Mouse (Mus musculus): ENCODE measurements at regions not wholly inside any gene's neighbourhood (a gene's known extent, or its start where the extent isn't known, plus 50 kb on each side); places are given as distances from the start of the nearest gene placed in this dataset.

DNA sequence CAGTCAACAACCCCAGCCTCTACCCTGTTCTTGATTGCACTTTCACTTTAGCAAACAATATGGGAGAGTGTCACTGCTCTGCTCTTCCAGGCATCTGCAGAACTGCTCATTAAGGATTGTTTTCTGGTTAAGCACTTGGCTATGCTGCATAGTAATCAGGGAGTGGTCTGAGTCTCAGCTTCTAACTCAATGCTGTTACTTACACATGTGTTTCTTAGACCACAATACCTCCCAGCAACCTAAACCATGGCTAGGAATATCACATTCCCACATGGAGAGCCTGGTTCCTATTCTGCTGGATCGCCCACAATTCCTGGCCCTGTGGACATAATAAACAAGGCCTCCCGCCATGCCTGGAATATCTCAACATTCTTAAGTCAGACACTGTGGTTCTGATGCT is 493.3 kb upstream of the Id2 start:
- 71% methylated on average over 2 of the region's 2 CpGs for whole genome bisulfite sequencing
- H3K4me3 ChIP-seq (replicated peaks) = no peak overlapping the region

DNA sequence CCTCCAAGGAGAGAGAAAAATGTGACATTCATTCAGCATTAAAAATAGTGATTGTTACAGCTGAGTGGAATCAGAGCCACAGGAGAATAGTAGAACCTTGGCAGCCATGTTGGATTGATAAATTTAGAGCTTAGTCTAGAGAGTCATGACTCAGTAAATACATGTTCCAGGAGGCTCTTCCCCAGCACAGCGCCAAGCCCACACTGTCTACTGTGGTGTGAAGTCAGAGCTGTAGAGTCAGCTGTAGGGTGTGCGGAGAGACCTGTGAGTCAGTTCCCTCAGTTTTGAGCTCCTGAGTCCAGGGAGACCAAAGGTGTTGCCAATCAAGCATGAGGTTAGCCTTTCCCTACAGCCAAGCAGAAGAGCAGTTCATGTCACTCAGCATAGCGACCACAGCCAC is 488.8 kb upstream of the Id2 start:
- 97% methylated on average over 3 of the region's 3 CpGs for WGBS

More for the DNA sequence above, 493.3 kb upstream of the Id2 start:
- Histone ChIP-seq H3K4me2 (replicated peaks) (no peak overlapping the region), H3K27ac (no peak overlapping the region), H3K4me1 (replicated peaks) (no peaks in the 10 kb centered on the region), H3K27me3 (replicated peaks) (no peaks in the 10 kb centered on the region), H3K9me3 (no peaks in the 10 kb centered on the region), H3K36me3 (no peaks in the 10 kb centered on the region), H3K9ac (no peak overlapping the region)
- no peak for ATAC-seq

DNA sequence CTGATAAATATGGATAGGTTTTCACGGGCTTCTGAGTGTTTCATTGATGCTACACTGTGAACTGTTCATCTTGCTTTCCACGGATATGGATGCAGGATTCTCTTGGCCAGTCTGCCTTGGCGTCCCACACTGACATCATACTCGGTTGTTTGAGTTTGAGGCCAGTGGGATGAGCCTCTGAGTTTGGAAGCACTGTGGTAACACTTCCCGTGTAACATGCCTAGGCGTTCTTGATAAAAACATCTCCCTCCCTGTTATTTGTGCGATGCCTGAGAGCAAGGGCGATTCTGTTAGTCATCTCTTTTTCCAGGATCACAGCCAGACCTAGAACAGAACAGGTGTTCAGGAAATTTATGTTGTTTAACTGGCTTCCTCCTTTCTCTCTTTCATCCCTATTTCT is 482.5 kb upstream of the Id2 start:
- ATAC-seq = no peak
- H3K9ac ChIP-seq = no peak overlapping the region
- H3K9me3 ChIP-seq = no peaks in the 10 kb centered on the region
- H3K4me3 ChIP-seq (replicated peaks) = no peak overlapping the region
- H3K27ac ChIP-seq = no peak overlapping the region
- H3K4me2 ChIP-seq (replicated peaks) = no peak overlapping the region
- H3K4me1 ChIP-seq (replicated peaks) = no peaks in the 10 kb centered on the region
- no peaks in the 10 kb centered on the region for H3K36me3 ChIP-seq
- H3K27me3 ChIP-seq (replicated peaks) = no peaks in the 10 kb centered on the region
- 74% methylated on average over 8 of the region's 8 CpGs for WGBS

More for the DNA sequence above, 488.8 kb upstream of the Id2 start:
- H3K4me1 ChIP-seq (replicated peaks) = no peaks in the 10 kb centered on the region
- H3K27me3 ChIP-seq (replicated peaks) = no peaks in the 10 kb centered on the region
- no peak overlapping the region for H3K4me3 ChIP-seq (replicated peaks)
- no peak overlapping the region for H3K27ac ChIP-seq
- H3K9me3 ChIP-seq = no peaks in the 10 kb centered on the region
- H3K4me2 ChIP-seq (replicated peaks) = no peak overlapping the region
- no peaks in the 10 kb centered on the region for H3K36me3 ChIP-seq
- no peak overlapping the region for H3K9ac ChIP-seq
- no peak for ATAC-seq

DNA sequence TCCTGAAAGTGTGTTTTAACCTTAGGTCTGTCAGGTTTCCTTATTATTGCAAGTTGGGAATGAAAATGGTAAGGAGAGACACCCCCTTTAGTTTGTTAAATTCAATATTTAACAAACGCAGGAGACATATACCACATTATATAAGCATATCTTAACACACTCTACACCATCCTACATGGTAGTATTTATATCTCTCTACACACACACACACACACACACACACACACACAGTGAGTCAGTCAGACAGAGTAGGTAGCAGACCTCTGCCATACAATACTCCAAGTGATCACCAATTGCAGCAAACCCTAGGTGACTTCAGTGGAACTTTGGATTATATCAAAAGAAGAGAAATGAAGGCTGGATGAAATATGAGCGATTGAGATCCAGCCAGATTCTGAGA is 468.2 kb upstream of the Id2 start:
- H3K27me3 ChIP-seq (replicated peaks) = no peaks in the 10 kb centered on the region
- H3K9ac ChIP-seq = no peak overlapping the region
- H3K4me1 ChIP-seq (replicated peaks) = no peaks in the 10 kb centered on the region
- 84% methylated on average over 2 of the region's 2 CpGs for WGBS
- H3K27ac ChIP-seq = no peak overlapping the region
- no peak for ATAC-seq
- no peak overlapping the region for H3K4me3 ChIP-seq (replicated peaks)
- no peaks in the 10 kb centered on the region for H3K9me3 ChIP-seq
- no peaks in the 10 kb centered on the region for H3K36me3 ChIP-seq
- H3K4me2 ChIP-seq (replicated peaks) = no peak overlapping the region

DNA sequence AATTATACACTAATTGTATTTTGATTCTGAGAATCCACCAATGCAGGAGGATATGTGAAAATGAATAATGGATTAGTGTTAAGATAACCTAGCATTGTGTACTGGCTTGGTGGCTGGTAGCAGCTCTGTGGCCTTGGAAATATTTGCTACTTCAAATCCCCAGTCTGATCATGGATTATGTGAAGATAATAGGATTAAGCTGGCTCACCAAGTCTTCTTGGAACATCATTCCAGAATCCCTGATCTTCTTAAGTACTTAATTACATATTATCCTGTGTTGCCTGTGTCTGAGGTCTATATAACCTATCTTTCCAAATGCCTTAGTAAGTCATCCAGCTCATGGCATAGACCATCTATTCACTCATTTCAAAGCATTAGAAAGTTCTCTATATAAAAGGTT is 462.7 kb upstream of the Id2 start:
- no peak for ATAC-seq

DNA sequence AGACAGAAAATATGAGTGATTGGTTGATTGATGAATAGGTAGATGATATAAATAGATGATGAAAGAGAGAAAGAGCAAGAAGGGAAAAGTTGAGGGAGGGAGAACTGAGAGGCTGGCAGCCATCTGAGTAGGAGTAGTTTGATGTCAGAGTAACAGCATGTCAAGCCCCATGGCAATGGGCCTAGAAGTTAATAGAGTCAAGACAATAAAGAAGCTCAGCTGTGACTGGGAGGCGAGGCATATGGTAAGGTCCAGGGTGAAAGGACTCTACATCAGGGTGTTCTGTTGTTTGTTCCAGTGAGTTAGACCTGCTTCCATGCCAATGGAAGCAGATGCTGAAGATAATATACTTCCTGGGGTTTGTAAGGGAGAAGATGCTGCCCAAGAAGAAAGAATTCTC is 456.7 kb upstream of the Id2 start:
- no peaks in the 10 kb centered on the region for H3K9me3 ChIP-seq
- no peak overlapping the region for H3K27ac ChIP-seq
- H3K36me3 ChIP-seq = no peaks in the 10 kb centered on the region
- H3K4me1 ChIP-seq (replicated peaks) = no peaks in the 10 kb centered on the region
- WGBS = 68% methylated on average over 1 of the region's 1 CpGs
- H3K9ac ChIP-seq = no peak overlapping the region
- H3K4me2 ChIP-seq (replicated peaks) = no peak overlapping the region
- H3K27me3 ChIP-seq (replicated peaks) = no peaks in the 10 kb centered on the region
- H3K4me3 ChIP-seq (replicated peaks) = no peak overlapping the region
- ATAC-seq = no peak

More for the DNA sequence above, 462.7 kb upstream of the Id2 start:
- Histone ChIP-seq H3K27me3 (replicated peaks) (no peaks in the 10 kb centered on the region), H3K36me3 (no peaks in the 10 kb centered on the region), H3K4me1 (replicated peaks) (no peaks in the 10 kb centered on the region), H3K4me3 (replicated peaks) (no peak overlapping the region), H3K4me2 (replicated peaks) (no peak overlapping the region), H3K27ac (no peak overlapping the region), H3K9me3 (no peaks in the 10 kb centered on the region), H3K9ac (no peak overlapping the region)

DNA sequence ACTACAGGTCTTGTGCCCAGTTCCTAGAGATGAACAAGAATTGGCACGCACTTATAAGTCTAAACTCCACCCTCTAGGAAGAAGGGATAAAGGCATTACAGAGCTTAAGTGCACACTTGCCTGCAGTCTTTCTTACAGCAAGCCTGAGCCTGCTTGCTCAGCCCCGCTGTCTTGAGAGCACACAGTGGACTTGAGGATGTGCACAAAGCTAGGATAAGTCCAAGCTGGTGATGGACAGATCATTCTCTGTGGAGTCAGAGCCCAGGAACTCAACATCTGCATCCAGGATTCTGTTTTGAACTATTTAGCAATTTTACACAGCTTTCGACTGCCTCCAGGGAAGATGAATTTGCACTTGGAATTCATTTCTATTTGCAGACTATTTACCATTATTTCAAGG is 452.8 kb upstream of the Id2 start:
- H3K9ac ChIP-seq = no peak overlapping the region
- no peak overlapping the region for H3K4me3 ChIP-seq (replicated peaks)
- no peak overlapping the region for H3K27ac ChIP-seq
- no peak for ATAC-seq
- no peak overlapping the region for H3K4me2 ChIP-seq (replicated peaks)
- no peaks in the 10 kb centered on the region for H3K4me1 ChIP-seq (replicated peaks)
- no peaks in the 10 kb centered on the region for H3K27me3 ChIP-seq (replicated peaks)
- WGBS = 79% methylated on average over 3 of the region's 3 CpGs
- no peaks in the 10 kb centered on the region for H3K36me3 ChIP-seq
- no peaks in the 10 kb centered on the region for H3K9me3 ChIP-seq

DNA sequence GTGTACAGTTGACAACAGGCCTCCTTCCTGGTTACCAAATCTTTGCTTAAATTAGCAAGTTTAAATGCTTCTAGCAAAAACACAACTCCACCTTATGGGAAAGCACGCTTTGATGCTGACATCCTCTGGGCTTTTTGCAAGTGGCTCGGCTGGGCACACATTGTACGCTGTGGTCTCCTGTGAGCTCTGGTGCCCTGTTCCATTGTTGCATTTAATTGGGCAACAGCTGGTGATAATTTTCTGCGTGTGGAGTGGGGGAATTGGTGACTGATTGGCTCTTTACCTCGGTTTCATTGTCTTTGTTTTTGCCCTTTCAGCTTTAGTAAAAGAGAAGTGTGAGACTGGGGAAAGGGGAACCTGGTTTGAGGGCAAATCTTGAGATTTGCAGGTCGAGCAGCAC is 447.3 kb upstream of the Id2 start:
- no peak for ATAC-seq
- 78% methylated on average over 6 of the region's 6 CpGs for WGBS

DNA sequence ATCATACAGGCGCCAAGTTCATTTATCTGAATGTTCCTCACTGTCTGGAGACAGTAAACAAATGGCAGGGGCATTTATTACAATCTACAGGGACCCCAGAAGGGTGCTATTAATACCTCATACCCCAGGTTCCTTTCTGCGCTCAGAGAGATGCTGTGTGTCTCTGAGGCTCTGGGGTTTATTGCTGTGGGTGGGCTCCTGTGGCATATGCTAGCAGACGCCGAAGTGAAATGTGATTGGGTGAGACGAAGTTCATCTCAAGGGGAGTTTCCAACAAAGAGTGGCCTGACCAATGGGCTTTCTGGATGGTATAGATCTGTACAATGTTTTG is 437.6 kb upstream of the Id2 start:
- Histone ChIP-seq H3K9me3 (no peaks in the 10 kb centered on the region), H3K27ac (0 out of 2 replicates have a peak overlapping the region, but pooled peaks have one; percentile 48), H3K9ac (no peak overlapping the region), H3K4me2 (replicated peaks) (no peak overlapping the region), H3K36me3 (no peaks in the 10 kb centered on the region), H3K4me3 (replicated peaks) (no peak overlapping the region), H3K27me3 (replicated peaks) (no peaks in the 10 kb centered on the region), H3K4me1 (replicated peaks) (peaks cover 5% of the 10 kb centered on the region; the same call in 1 of the 2 replicates)
- ATAC-seq = peak; percentile 57
- WGBS = 22% methylated on average over 5 of the region's 5 CpGs

More for the DNA sequence above, 447.3 kb upstream of the Id2 start:
- Histone ChIP-seq H3K9me3 (no peaks in the 10 kb centered on the region), H3K27ac (no peak overlapping the region), H3K9ac (no peak overlapping the region), H3K4me1 (replicated peaks) (no peaks in the 10 kb centered on the region), H3K4me3 (replicated peaks) (no peak overlapping the region), H3K4me2 (replicated peaks) (no peak overlapping the region), H3K27me3 (replicated peaks) (no peaks in the 10 kb centered on the region), H3K36me3 (no peaks in the 10 kb centered on the region)

DNA sequence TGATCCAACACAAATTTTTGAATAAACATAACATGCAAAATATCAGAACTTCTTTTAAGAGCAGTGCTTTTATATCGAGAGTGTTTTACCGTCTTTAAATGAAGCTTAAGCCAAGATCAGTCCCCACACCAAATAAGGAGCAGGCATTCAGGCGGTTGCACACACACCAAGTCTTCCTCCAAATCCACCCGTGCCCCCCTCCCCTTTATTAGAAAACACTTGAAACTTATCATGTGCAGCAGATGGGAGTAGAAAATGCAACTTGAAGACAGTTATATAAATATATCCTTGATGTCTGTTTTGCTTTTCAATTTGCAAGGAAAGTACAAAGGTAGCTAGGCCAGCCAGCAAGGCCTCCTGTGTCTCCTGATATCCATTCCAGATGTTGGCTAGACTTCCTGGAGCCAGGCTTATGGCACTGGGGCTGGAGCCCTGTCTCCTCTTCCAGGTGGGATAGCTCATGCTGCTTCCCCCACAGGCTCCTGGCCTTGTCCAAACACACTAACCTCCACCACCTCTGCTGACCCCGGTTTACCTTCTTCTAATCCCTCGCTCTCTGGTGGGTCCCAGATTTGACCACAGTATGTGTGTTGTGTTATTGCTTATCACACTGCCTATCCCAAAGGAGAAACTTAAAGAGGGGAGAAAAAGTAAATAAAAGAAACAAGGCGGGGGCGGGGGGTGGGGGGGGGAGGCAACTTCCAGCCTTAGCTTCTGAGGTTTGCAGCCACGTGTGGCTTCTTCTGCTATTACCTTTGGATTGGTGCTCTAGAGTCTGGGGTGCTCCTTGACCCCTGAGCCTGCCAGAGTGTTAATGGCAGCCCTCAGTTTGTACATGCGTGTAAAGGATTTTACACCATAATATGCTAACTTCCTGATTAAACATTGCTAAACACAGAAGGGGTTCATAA is 437.0 kb upstream of the Id2 start:
- Histone ChIP-seq H3K9me3 (no peaks in the 10 kb centered on the region), H3K36me3 (no peaks in the 10 kb centered on the region), H3K9ac (no peak overlapping the region), H3K27ac (peak overlapping the region; percentile 48; the same call in 1 of the 2 replicates), H3K4me3 (replicated peaks) (no peak overlapping the region), H3K4me1 (replicated peaks) (peaks cover 5% of the 10 kb centered on the region; the same call in 1 of the 2 replicates), H3K27me3 (replicated peaks) (no peaks in the 10 kb centered on the region), H3K4me2 (replicated peaks) (no peak overlapping the region)
- 32% methylated on average over 10 of the region's 10 CpGs for WGBS
- peak; percentile 86 for ATAC-seq

DNA sequence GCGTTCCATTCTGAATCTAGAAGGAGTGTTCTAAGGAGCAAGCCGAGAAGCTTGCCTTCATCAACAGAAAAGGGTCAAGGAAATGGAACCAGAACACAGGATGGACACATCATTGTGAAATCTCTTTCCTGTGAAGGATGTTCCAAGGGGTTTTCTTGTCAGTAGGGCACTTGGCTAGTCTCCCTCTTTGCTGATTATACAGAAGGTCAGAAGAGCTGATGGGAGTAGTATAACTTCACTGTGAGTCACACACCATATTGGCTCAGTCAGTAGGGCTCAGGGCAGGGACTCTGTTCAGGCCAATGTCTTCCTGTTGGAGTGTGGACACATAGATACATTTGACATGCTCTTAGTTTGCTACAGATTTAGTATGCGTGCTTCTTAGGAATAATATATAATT is 433.5 kb upstream of the Id2 start:
- ATAC-seq = no peak

DNA sequence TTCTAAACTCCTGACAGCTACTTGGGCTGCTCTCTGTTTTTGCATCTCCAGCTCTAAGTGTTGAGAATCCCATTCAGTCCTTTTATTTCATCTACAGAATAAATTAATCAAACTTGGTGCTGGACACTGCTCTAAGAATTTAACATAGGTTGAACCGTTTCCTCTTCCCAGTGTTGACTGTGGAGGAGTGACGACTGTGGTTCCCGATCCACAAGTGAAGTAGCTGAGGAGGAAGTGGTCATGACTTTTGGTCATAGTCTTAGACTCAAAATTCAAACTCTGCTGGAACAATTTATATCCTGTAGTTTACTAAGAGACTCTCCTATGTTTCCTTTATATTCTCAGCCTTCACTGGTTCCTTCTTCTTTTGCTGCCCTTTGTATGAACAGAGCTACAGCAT is 432.6 kb upstream of the Id2 start:
- 69% methylated on average over 3 of the region's 3 CpGs for WGBS
- Histone ChIP-seq H3K27ac (no peak overlapping the region), H3K9ac (no peak overlapping the region), H3K4me1 (replicated peaks) (peaks cover 5% of the 10 kb centered on the region; the same call in 1 of the 2 replicates), H3K27me3 (replicated peaks) (no peaks in the 10 kb centered on the region), H3K4me3 (replicated peaks) (no peak overlapping the region), H3K9me3 (no peaks in the 10 kb centered on the region), H3K4me2 (replicated peaks) (no peak overlapping the region), H3K36me3 (no peaks in the 10 kb centered on the region)
- no peak for ATAC-seq

More for the DNA sequence above, 433.5 kb upstream of the Id2 start:
- no peak overlapping the region for H3K4me3 ChIP-seq (replicated peaks)
- no peaks in the 10 kb centered on the region for H3K9me3 ChIP-seq
- H3K4me1 ChIP-seq (replicated peaks) = peaks cover 5% of the 10 kb centered on the region; the same call in 1 of the 2 replicates
- no peak overlapping the region for H3K27ac ChIP-seq
- H3K9ac ChIP-seq = no peak overlapping the region
- H3K4me2 ChIP-seq (replicated peaks) = no peak overlapping the region
- H3K36me3 ChIP-seq = no peaks in the 10 kb centered on the region
- H3K27me3 ChIP-seq (replicated peaks) = no peaks in the 10 kb centered on the region
- WGBS = 94% methylated on average over 3 of the region's 3 CpGs

DNA sequence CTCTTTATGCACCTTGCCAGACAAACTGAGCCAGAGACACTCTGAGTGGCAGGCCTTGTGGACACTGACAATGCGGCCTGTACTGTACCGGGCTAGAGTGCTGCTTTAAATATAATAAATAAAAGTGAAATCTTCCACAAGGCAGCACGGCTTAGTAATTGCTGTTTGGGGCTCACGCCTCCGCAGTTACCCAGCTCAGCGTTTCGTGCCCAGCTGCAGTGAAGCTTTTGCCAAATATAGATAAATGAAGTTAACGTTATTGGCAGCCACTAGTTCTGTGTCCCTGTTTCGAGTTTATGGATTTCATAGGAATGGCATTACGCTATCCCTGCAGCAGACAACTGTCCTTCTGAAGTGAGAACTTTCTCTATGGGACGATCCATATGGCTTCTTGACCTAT is 429.7 kb upstream of the Id2 start:
- no peaks in the 10 kb centered on the region for H3K9me3 ChIP-seq
- ATAC-seq = no peak
- no peak overlapping the region for H3K4me2 ChIP-seq (replicated peaks)
- no peaks in the 10 kb centered on the region for H3K27me3 ChIP-seq (replicated peaks)
- WGBS = 81% methylated on average over 11 of the region's 11 CpGs
- H3K27ac ChIP-seq = no peak overlapping the region
- H3K4me3 ChIP-seq (replicated peaks) = no peak overlapping the region
- H3K9ac ChIP-seq = no peak overlapping the region
- no peaks in the 10 kb centered on the region for H3K36me3 ChIP-seq
- no peaks in the 10 kb centered on the region for H3K4me1 ChIP-seq (replicated peaks)

Data from intestine, embryonic 15.5 days (tissue).